ENCODE assay signal across 7 mouse cellular contexts in genomic region chr4:143211584-143212340, GRCm38 (mm10). TPM values are rescaled to one million over a fixed set of nuclear protein-coding genes. Genes with fewer than 3 reads are reported as not detected.
DNase-seq lines count a peak whose midpoint lies in the region; ATAC-seq and TF ChIP-seq lines count a peak whose summit lies in the region.

No protein-coding gene starts in this region.

- ATAC-seq in erythroid progenitor cell, adult 5-6 weeks (replicated peaks; ENCODE audit: low FRiP score, poor library complexity, severe bottlenecking): peak; percentile 39; the same call in 1 of the 2 replicates
- ATAC-seq in lung, postnatal 0 days: peak; percentile 63

- TF ChIP-seq EP300 in lung, postnatal 0 days (IDR thresholded peaks at IDR 0.05): no peak

- peak; percentile 20 for DNase-seq in Muller cell, postnatal 12 days (ENCODE audit: inconsistent ontology term)
- DNase-seq in heart, postnatal 4 days: peak; percentile 29
- peak; percentile 17 to 32 for DNase-seq in layer of hippocampus, adult 8-10 months (ENCODE audit: low spot score in 2 of 2)
- DNase-seq in lung, postnatal 0 days (ENCODE audit: low spot score): peak; percentile 32
- DNase-seq in right cerebral cortex, adult 18-20 months: peak; percentile 26

- peaks cover 7% of the 10 kb centered on the region for H3K4me1 ChIP-seq in brown adipose tissue, adult 24 weeks (ENCODE audit: control insufficient read depth, insufficient read depth, insufficient read length, low read length)
- H3K4me1 ChIP-seq in lung, postnatal 0 days (ENCODE audit: insufficient read depth, low read depth, low read length): no peaks in the 10 kb centered on the region

- no peaks in the 10 kb centered on the region for H3K9me3 ChIP-seq in lung, postnatal 0 days (ENCODE audit: low read length)

- TF ChIP-seq CTCF in lung, postnatal 0 days (IDR thresholded peaks at IDR 0.05): no peak

- no peaks in the 10 kb centered on the region for H3K27me3 ChIP-seq in lung, postnatal 0 days (replicated peaks; ENCODE audit: insufficient read depth, low read length)

- peak overlapping the region; percentile 83 for H3K4me2 ChIP-seq in lung, postnatal 0 days (replicated peaks; ENCODE audit: low read depth, low read length)

- H3K9ac ChIP-seq in lung, postnatal 0 days (replicated peaks; ENCODE audit: low read depth): peak overlapping the region; percentile 88

- WGBS in lung, postnatal 0 days: 5% methylated on average over 42 of the region's 43 CpGs

- H3K4me3 ChIP-seq in brown adipose tissue, adult 24 weeks (ENCODE audit: insufficient read depth, low read depth, low read length): peak overlapping the region; percentile 75
- peak overlapping the region; percentile 84 for H3K4me3 ChIP-seq in lung, postnatal 0 days (ENCODE audit: low read depth, low read length)

- no peaks in the 10 kb centered on the region for H3K36me3 ChIP-seq in lung, postnatal 0 days (ENCODE audit: insufficient read depth, low read length)

- 0 out of 2 replicates have a peak overlapping the region, but pooled peaks have one; percentile 21 for H3K27ac ChIP-seq in brown adipose tissue, adult 24 weeks (replicated peaks; ENCODE audit: low read depth, low read length)
- peak overlapping the region; percentile 91 for H3K27ac ChIP-seq in lung, postnatal 0 days (ENCODE audit: low read length)

RNA-seq across cellular contexts. Expression of gene Prdm2, which starts 1.0 kb away (rescaled TPM):
- 9.8 and 10.1 TPM in 2 replicates for polyA plus RNA-seq in brown adipose tissue, adult 24 weeks (2012; ENCODE audit: insufficient read depth, insufficient read length, missing spikeins)
- total RNA-seq in erythroid progenitor cell, adult 5-6 weeks (2015; ENCODE audit: low replicate concordance): 5.4 and 5.8 TPM in 2 replicates
- total RNA-seq in erythroid progenitor cell, adult 5-6 weeks (2017; ENCODE audit: low replicate concordance): 5.4 and 6.7 TPM in 2 replicates
- total RNA-seq in heart, postnatal 4 days (2021): 10 to 100 TPM; 23.1 to 23.5 TPM
- 10 to 100 TPM; 39.5 to 49.8 (median 45.0) TPM for total RNA-seq in layer of hippocampus, adult 8-10 months (2022)
- polyA plus RNA-seq in lung, postnatal 0 days (2015; fragmentation: Nextera tagmentation; extraction: Ambion mirVana): 7.9 and 8.4 TPM in 2 replicates

Comparison
In these comparisons a context has a peak if more than half of its experiments do, and no peak if none do; other contexts are left out.
1. Peak in every context shown above with its lines: DNase-seq, ATAC-seq, H3K4me3 ChIP-seq and H3K27ac ChIP-seq.